Mouse (Mus musculus) forebrain, postnatal 0 days (tissue): ENCODE measurements around the gene Chid1. TPM values are rescaled to one million over a fixed set of nuclear protein-coding genes. Genes with fewer than 3 reads are reported as not detected.

Source experiments
- ATAC-seq: fragments of 200-750 bp; cut with Nextera tagmentation; 2 replicates; pipeline ENCODE4 v1.8.0; 2017; ENCODE audit warnings: mild to moderate bottlenecking, moderate library complexity
- DNase-seq: peaks from one replicate; pipeline ENCODE4 v3.0.0-alpha.2; 2015
- H3K27ac ChIP-seq: fragments of 300-500 bp; sonication (generic); 2 replicates; pipeline ENCODE4 v1.5.1; 2014; ENCODE audit warnings: low read depth, mild to moderate bottlenecking, antibody characterized with exemption, low read length, moderate library complexity, mixed read lengths
- H3K27me3 ChIP-seq: fragments of 300-500 bp; sonication (generic); 2 replicates; pipeline ENCODE4 v1.6.1; 2014; ENCODE audit warnings: mild to moderate bottlenecking, low read length, mixed read lengths; ENCODE audit not compliant: insufficient read depth
- H3K36me3 ChIP-seq: fragments of 300-500 bp; sonication (generic); 2 replicates; pipeline ENCODE4 v1.6.1; 2014; ENCODE audit warnings: mild to moderate bottlenecking, moderate library complexity; ENCODE audit not compliant: insufficient read depth
- H3K4me1 ChIP-seq: fragments of 300-500 bp; sonication (generic); 2 replicates; pipeline ENCODE4 v1.6.1; 2014; ENCODE audit warnings: antibody characterized with exemption; ENCODE audit not compliant: insufficient read depth
- H3K4me2 ChIP-seq: fragments of 300-500 bp; sonication (generic); 2 replicates; pipeline ENCODE4 v1.6.1; 2014; ENCODE audit warnings: low read depth, mild to moderate bottlenecking, moderate library complexity
- H3K4me3 ChIP-seq: fragments of 300-500 bp; sonication (generic); 2 replicates; pipeline ENCODE4 v1.5.1; 2014; ENCODE audit warnings: low read depth, low read length, mixed read lengths
- H3K9ac ChIP-seq: fragments of 300-500 bp; sonication (generic); 2 replicates; pipeline ENCODE4 v1.6.1; 2014; ENCODE audit warnings: mild to moderate bottlenecking
- H3K9me3 ChIP-seq: fragments of 300-500 bp; sonication (generic); 2 replicates; pipeline ENCODE4 v1.6.1; 2016; ENCODE audit warnings: low read length
- CTCF ChIP-seq: sonication (generic); IDR thresholded peaks from 2 replicates; pipeline ENCODE4 v1.5.1; 2016; ENCODE audit warnings: antibody characterized with exemption, control low read depth, low read depth
- WGBS: fragments of 180-500 bp; shearing (Covaris S2); extraction: QIAGEN DNeasy Blood & Tissue Kit; methylation state at CpG from one replicate; pipeline ENCODE4 v1.1.7; 2014; 5-methylcytosine and 5-hydroxymethylcytosine counted together
- polyA plus RNA-seq: library from polyadenylated mRNA; unstranded; fragments of >200 nt; fragmentation: Nextera tagmentation; extraction: Ambion mirVana; gene quantifications from 2 replicates; pipeline ENCODE4 v1.2.1, GENCODE M21; 2015
- total RNA-seq: library from RNA; depleted of rRNA; stranded (reverse); fragments of >200 nt; gene quantifications from 2 replicates; pipeline ENCODE4 v1.2.3, GENCODE M21; 2014

Gene Chid1
- total and polyA plus RNA-seq, 2 experiments from 2014 or later, result 42.0 TPM

GRCm38 (mm10) chr7:141541681-141542080, 2.0 kb upstream of the Chid1 start:
- Histone ChIP-seq H3K27me3 (no peaks in the 10 kb centered on the region), H3K36me3 (no peaks in the 10 kb centered on the region), H3K9me3 (no peaks in the 10 kb centered on the region), H3K27ac (no peak overlapping the region), H3K4me1 (peaks cover 11% of the 10 kb centered on the region; the same call in 1 of the 2 replicates), H3K9ac (no peak overlapping the region), H3K4me2 (no peak overlapping the region), H3K4me3 (no peak overlapping the region)
- WGBS, result 89% methylated on average over 4 of the region's 4 CpGs
- DNase-seq (no peak), ATAC-seq (no peak)
- TF ChIP-seq CTCF, result no peak

- ATAC-seq, result peak; percentile 13
- H3K4me1 ChIP-seq, result peaks cover 11% of the 10 kb centered on the region; the same call in 1 of the 2 replicates
- WGBS, result 51% methylated on average over 13 of the region's 13 CpGs
- peak overlapping the region; percentile 70 for H3K4me3 ChIP-seq
- H3K9me3 ChIP-seq, result no peaks in the 10 kb centered on the region
- H3K36me3 ChIP-seq, result no peaks in the 10 kb centered on the region
- no peak for TF ChIP-seq CTCF
- peak; percentile 51 for DNase-seq
- H3K27me3 ChIP-seq, result no peaks in the 10 kb centered on the region
- peak overlapping the region; percentile 76 for H3K9ac ChIP-seq
- H3K27ac ChIP-seq, result peak overlapping the region; percentile 79
- H3K4me2 ChIP-seq, result peak overlapping the region; percentile 63
These were observed 840 bp upstream of the Chid1 start for GRCm38 (mm10) chr7:141540312-141541081.

- ATAC-seq (peak; percentile 28), DNase-seq (no peak)
- 17% methylated on average over 18 of the region's 18 CpGs for WGBS
- H3K4me2 ChIP-seq, result peak overlapping the region; percentile 63
- peaks cover 11% of the 10 kb centered on the region; the same call in 1 of the 2 replicates for H3K4me1 ChIP-seq
- peak overlapping the region; percentile 70 for H3K4me3 ChIP-seq
- no peaks in the 10 kb centered on the region for H3K27me3 ChIP-seq
- H3K9ac ChIP-seq, result peak overlapping the region; percentile 76
- no peaks in the 10 kb centered on the region for H3K9me3 ChIP-seq
- TF ChIP-seq CTCF, result no peak
- H3K27ac ChIP-seq, result peak overlapping the region; percentile 79
- no peaks in the 10 kb centered on the region for H3K36me3 ChIP-seq
These were observed 653 bp downstream of the Chid1 start for GRCm38 (mm10) chr7:141538852-141539555.

GRCm38 (mm10) chr7:141535570-141535969, 4.1 kb downstream of the Chid1 start:
- Histone ChIP-seq H3K36me3 (peaks cover 4% of the 10 kb centered on the region; the same call in 1 of the 2 replicates), H3K27me3 (no peaks in the 10 kb centered on the region), H3K9ac (no peak overlapping the region), H3K4me3 (no peak overlapping the region), H3K9me3 (no peaks in the 10 kb centered on the region), H3K4me1 (peaks cover 11% of the 10 kb centered on the region; the same call in 1 of the 2 replicates), H3K27ac (no peak overlapping the region), H3K4me2 (no peak overlapping the region)
- TF ChIP-seq CTCF, result no peak
- ATAC-seq (no peak), DNase-seq (no peak)
- 69% methylated on average over 1 of the region's 1 CpGs for WGBS

GRCm38 (mm10) chr7:141525580-141525925, 14.1 kb downstream of the Chid1 start:
- ATAC-seq, result peak; percentile 67
- H3K4me1 ChIP-seq, result no peaks in the 10 kb centered on the region
- WGBS, result 84% methylated on average over 4 of the region's 4 CpGs
- no peaks in the 10 kb centered on the region for H3K9me3 ChIP-seq
- H3K4me2 ChIP-seq, result no peak overlapping the region
- no peak for DNase-seq
- H3K9ac ChIP-seq, result no peak overlapping the region
- peak overlapping the region; percentile 54 for H3K27ac ChIP-seq
- no peaks in the 10 kb centered on the region for H3K27me3 ChIP-seq
- no peak for TF ChIP-seq CTCF
- H3K4me3 ChIP-seq, result no peak overlapping the region
- H3K36me3 ChIP-seq, result peaks cover 35% of the 10 kb centered on the region

- H3K9me3 ChIP-seq, result no peaks in the 10 kb centered on the region
- H3K4me2 ChIP-seq, result no peak overlapping the region
- no peak overlapping the region for H3K4me3 ChIP-seq
- peak; percentile 88 for DNase-seq
- peak overlapping the region; percentile 54 for H3K27ac ChIP-seq
- peak; percentile 99 for ATAC-seq
- H3K36me3 ChIP-seq, result peaks cover 37% of the 10 kb centered on the region
- 48% methylated on average over 6 of the region's 6 CpGs for WGBS
- no peaks in the 10 kb centered on the region for H3K4me1 ChIP-seq
- no peak overlapping the region for H3K9ac ChIP-seq
- no peaks in the 10 kb centered on the region for H3K27me3 ChIP-seq
- TF ChIP-seq CTCF, result peak; percentile 95
These were observed 14.7 kb downstream of the Chid1 start for GRCm38 (mm10) chr7:141524760-141525579.
